Mouse (Mus musculus): ENCODE data around the gene Cpa2.

The Cpa2 gene

DNA sequence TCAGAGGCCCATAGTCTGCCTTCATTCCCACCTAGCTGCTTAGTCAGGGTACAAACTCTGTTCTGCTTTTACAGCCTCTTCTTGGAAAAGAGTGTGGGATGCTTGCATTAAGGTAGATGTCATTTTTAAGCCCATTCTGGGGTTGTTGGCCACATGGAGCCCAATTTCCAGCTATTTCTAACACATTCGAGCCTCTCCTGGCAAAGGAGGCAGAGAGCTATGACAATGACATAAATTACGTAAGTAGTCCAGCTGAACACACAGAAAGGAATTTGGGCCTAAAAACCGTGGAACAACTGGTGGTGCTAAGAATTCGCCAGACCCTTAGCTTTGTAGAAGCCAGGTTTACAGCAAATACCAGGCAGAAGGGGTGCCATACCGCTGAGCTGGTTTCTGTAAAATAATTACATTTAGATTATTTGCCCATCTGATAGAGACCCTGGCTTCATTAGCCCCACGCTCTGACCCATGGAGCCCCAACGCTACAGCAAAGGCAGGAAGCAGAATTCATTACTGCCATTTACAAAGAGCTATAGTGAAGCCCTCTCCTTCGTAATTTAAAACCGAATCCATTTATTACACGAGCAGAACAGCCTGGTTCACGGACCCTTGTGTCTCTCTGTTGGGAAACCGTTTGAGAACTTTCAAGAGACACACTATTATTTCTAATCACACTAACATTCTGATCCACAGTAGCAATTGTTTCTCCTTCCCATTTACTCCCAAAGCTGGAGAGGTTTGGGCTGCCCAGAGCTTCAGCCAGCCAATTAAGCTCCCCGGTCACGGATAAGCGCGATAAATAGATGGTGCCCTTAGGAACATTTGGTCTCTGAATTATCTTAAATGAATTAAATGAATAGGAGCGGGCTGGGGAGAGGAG, 38.8 kb downstream of the Cpa2 start:
- DNase-seq, result no peak

DNA sequence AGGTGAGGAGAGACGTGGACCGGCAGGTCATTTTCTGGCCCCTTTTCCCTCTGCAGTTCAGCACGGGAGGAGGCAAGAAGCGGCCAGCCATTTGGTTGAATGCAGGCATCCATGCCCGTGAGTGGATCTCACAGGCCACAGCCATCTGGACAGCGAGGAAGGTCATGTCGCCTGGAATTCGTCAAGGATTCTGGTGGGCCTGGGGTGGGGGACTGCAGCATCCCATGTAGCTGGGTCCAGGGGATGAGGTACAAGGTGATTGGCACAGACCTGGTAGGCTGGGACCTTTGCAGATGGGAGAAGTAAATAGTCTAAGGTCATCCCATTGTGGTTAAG, 39.4 kb downstream of the Cpa2 start:
- no peak for DNase-seq

DNA sequence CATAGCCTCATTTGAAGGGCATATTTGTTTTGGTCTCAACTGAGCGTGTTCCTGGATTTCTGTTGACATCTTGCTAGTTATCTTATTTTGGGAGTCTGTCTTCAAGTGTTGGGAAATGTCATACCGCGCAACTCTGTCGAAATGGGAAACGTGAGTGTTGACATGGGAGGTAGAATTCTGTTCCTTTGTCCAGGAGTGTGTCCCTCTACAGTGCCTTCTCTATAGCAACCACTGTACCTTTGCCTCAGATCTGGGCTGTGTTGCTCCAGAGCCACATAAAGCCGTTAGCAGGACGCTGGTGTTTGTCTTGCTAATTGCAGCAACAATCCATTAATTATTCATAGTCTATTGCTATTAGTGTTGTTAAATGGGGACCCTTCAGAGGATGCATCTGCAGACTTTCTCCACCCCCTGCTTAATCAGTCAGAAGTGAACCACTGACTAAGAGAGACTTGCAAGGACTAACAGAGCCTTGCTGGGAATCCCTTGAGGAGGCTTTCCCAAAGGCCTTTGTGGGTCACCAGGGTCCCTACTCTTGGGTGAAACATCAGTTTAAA, 45.6 kb downstream of the Cpa2 start:
- no peak for DNase-seq

- no peak for DNase-seq
Observed at GRCm38 (mm10) chr6:30589819-30590218, 48.4 kb downstream of the Cpa2 start.

GRCm38 (mm10) chr6:30591851-30592404, 50.5 kb downstream of the Cpa2 start:
- no peak for DNase-seq

- DNase-seq, result no peak
Observed at GRCm38 (mm10) chr6:30592417-30592974, 51.1 kb downstream of the Cpa2 start.

DNA sequence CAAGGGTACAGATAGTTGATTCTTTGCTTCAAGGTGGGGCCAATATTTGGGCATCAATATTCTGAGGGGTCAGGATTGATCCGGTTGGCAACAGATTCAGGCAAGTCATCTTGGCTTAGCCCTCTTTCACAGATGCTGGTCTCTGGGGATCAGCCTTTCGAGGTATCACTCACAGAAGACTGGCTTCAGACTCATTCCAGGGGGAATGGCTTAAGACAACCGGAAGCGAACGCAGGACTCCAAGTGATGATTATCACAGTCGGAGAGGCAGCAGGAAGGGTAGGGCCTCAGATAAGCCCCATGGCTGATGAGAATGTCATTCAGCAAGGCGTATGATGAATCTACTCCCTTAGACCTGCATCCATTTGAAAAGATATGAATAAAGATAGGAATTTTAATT, 53.0 kb downstream of the Cpa2 start:
- no peak for DNase-seq

GRCm38 (mm10) chr6:30596230-30596898, 55.0 kb downstream of the Cpa2 start:
- no peak for DNase-seq

GRCm38 (mm10) chr6:30600033-30600432, 58.7 kb downstream of the Cpa2 start:
- DNase-seq, result no peak

DNA sequence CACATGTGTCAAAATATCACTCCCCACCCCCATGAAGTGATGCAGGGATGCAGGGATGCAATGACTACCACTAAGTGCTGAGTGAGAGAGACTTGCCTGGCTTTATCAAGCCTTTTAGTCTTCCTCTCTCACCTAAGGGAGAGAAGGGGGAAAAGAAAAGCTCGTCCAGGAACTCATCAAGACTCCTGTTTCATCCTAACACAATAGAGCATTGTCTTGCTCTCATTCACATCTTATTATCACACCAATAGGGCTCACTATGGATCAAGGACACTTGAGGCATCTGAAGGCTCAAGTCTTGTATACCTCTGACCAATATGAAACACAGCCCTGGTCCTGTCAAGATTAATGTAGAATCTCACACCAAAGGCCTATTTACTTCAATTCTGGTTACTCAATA, 59.6 kb downstream of the Cpa2 start:
- no peak for DNase-seq

- no peak for DNase-seq
Observed at GRCm38 (mm10) chr6:30604342-30604867, 63.0 kb downstream of the Cpa2 start.

DNA sequence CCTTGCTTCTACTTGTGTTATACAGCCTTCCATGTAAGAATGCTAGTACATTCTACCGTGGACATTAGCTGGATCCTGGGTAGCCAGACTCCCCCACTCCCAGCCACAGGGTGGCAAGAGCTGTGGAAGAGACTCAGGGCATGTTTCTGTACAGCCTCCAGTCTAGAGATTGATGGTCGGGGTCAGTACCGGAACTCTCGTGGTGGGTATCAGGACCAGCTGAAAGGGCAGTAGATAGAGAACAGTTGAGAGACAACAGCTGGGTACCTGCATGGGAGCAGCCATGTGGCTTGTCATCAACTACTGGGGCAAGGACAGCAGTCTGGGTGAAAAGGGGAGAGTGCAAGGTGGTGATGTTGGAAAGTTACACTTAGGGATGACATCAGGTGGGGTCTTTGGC, 63.7 kb downstream of the Cpa2 start:
- DNase-seq, result no peak

- DNase-seq, result no peak
Observed at GRCm38 (mm10) chr6:30605672-30606071, 64.3 kb downstream of the Cpa2 start.

GRCm38 (mm10) chr6:30610710-30611109, 69.3 kb downstream of the Cpa2 start, which contains the start of gene Cpa5:
TSS of gene Cpa5 (plus strand) at chr6:30611010.
- DNase-seq, result no peak

- DNase-seq, result no peak
Observed at GRCm38 (mm10) chr6:30611212-30611611, 69.8 kb downstream of the Cpa2 start.

Data from cerebellum, adult 11-12 months (tissue).